Mouse (Mus musculus) bone marrow, adult 2 months (tissue): ENCODE results near the gene Ssc4d. TPM values are rescaled to one million over a fixed set of nuclear protein-coding genes. Genes with fewer than 3 reads are reported as not detected.

Experiments
- H3K27ac ChIP-seq: fragments of 200-500 bp; 2 replicates; pipeline ENCODE4 v1.5.1; 2012; ENCODE audit warnings: low read depth, mild to moderate bottlenecking, control low read depth, inconsistent platforms, low read length; ENCODE audit not compliant: control insufficient read depth, poor library complexity, insufficient read depth
- H3K4me1 ChIP-seq: fragments of 200-500 bp; 2 replicates; pipeline ENCODE4 v1.6.1; 2011; ENCODE audit warnings: low read length; ENCODE audit not compliant: control insufficient read depth, insufficient read depth
- H3K4me3 ChIP-seq: fragments of 200-500 bp; replicated peaks from 2 replicates; pipeline ENCODE3; 2011; ENCODE audit warnings: mild to moderate bottlenecking, low read depth, low read length, control low read depth; ENCODE audit not compliant: control insufficient read depth
- CTCF ChIP-seq: fragments of 200-500 bp; IDR thresholded peaks from 2 replicates; pipeline ENCODE4 v1.5.1; 2011; ENCODE audit warnings: low read length, control low read depth; ENCODE audit not compliant: control insufficient read depth, insufficient read depth
- POLR2A ChIP-seq: fragments of 200-500 bp; IDR thresholded peaks from 2 replicates; pipeline ENCODE4 v1.6.1; 2011; ENCODE audit warnings: low read depth, mild to moderate bottlenecking, control low read depth, low read length, borderline replicate concordance; ENCODE audit not compliant: control insufficient read depth
- WGBS: fragments of 180-500 bp; shearing (Covaris S2); methylation state at CpG from one replicate; pipeline ENCODE4 v1.1.7; 2018; 5-methylcytosine and 5-hydroxymethylcytosine counted together
- polyA plus RNA-seq: library from polyadenylated mRNA; stranded (reverse); fragments of >200 nt; gene quantifications from 2 replicates; pipeline ENCODE4 v1.2.4, GENCODE M21; 2011; ENCODE audit warnings: low replicate concordance; ENCODE audit not compliant: missing spikeins, insufficient read depth, insufficient read length

The Ssc4d gene
- polyA plus RNA-seq, 1 experiment = 4.0 TPM

GRCm38 (mm10) chr5:135968781-135969180, 5.5 kb downstream of the Ssc4d start:
- Histone ChIP-seq H3K4me3 (no peak overlapping the region), H3K27ac (no peak overlapping the region), H3K4me1 (no peaks in the 10 kb centered on the region)
- 63% methylated on average over 1 of the region's 1 CpGs for WGBS
- TF ChIP-seq CTCF = no peak
- TF ChIP-seq POLR2A = no peak

GRCm38 (mm10) chr5:135966866-135967265, 7.5 kb downstream of the Ssc4d start:
- H3K4me3 ChIP-seq = no peak overlapping the region
- no peak overlapping the region for H3K27ac ChIP-seq
- WGBS = 58% methylated on average over 9 of the region's 9 CpGs
- peak; percentile 52; the same call in 1 of the 2 replicates for TF ChIP-seq CTCF
- no peak for TF ChIP-seq POLR2A
- peaks cover 1% of the 10 kb centered on the region; the same call in 1 of the 2 replicates for H3K4me1 ChIP-seq

GRCm38 (mm10) chr5:135965501-135965930, 8.8 kb downstream of the Ssc4d start:
- Histone ChIP-seq H3K4me1 (peaks cover 5% of the 10 kb centered on the region; the same call in 1 of the 2 replicates), H3K27ac (no peak overlapping the region), H3K4me3 (no peak overlapping the region)
- no peak for TF ChIP-seq POLR2A
- TF ChIP-seq CTCF = peak; percentile 26; the same call in 1 of the 2 replicates
- WGBS = 24% methylated on average over 24 of the region's 24 CpGs

- WGBS = 11% methylated on average over 6 of the region's 6 CpGs
- Histone ChIP-seq H3K4me3 (peak overlapping the region; percentile 88), H3K4me1 (peaks cover 5% of the 10 kb centered on the region; the same call in 1 of the 2 replicates), H3K27ac (peak overlapping the region; percentile 98)
- TF ChIP-seq CTCF (no peak), POLR2A (no peak)
These were observed 11.1 kb downstream of the Ssc4d start for GRCm38 (mm10) chr5:135963280-135963627.

- H3K4me1 ChIP-seq = peaks cover 5% of the 10 kb centered on the region; the same call in 1 of the 2 replicates
- WGBS = under 1% methylated on average over 64 of the region's 64 CpGs
These were observed 11.6 kb downstream of the Ssc4d start for GRCm38 (mm10) chr5:135962492-135963279.

GRCm38 (mm10) chr5:135962125-135962491, 12.2 kb downstream of the Ssc4d start:
- TF ChIP-seq POLR2A = 0 out of 2 replicates have a peak, but pooled peaks have one; percentile 38
- no peak for TF ChIP-seq CTCF
- Histone ChIP-seq H3K4me3 (peak overlapping the region; percentile 88), H3K27ac (peak overlapping the region; percentile 98), H3K4me1 (peaks cover 7% of the 10 kb centered on the region; the same call in 1 of the 2 replicates)
- WGBS = under 1% methylated on average over 11 of the region's 11 CpGs

More at GRCm38 (mm10) chr5:135962492-135963279, 11.6 kb downstream of the Ssc4d start:
- peak overlapping the region; percentile 98 for H3K27ac ChIP-seq
- H3K4me3 ChIP-seq = peak overlapping the region; percentile 88
- TF ChIP-seq CTCF (no peak; the same call in 1 of the 2 replicates), POLR2A (peak; percentile 90; the same call in 1 of the 2 replicates)

- H3K4me1 ChIP-seq = peaks cover 10% of the 10 kb centered on the region
- H3K27ac ChIP-seq = peak overlapping the region; percentile 98
- no peak for TF ChIP-seq CTCF
- no peak for TF ChIP-seq POLR2A
- peak overlapping the region; percentile 40 for H3K4me3 ChIP-seq
- 93% methylated on average over 15 of the region's 15 CpGs for WGBS
These were observed 13.3 kb downstream of the Ssc4d start for GRCm38 (mm10) chr5:135960909-135961635.

GRCm38 (mm10) chr5:135959911-135960310, 14.4 kb downstream of the Ssc4d start:
- 86% methylated on average over 7 of the region's 7 CpGs for WGBS
- Histone ChIP-seq H3K4me3 (no peak overlapping the region), H3K27ac (no peak overlapping the region; the same call in 1 of the 2 replicates), H3K4me1 (peaks cover 11% of the 10 kb centered on the region)
- TF ChIP-seq CTCF (no peak), POLR2A (no peak)
